Mouse (Mus musculus): Measurements from ENCODE around the gene Chd4.
"Not testable (repeated sequence)": the region's sequence is repeated elsewhere in the genome, so short reads cannot be mapped to it uniquely, and the experiment has no call there.

The Chd4 gene

DNA sequence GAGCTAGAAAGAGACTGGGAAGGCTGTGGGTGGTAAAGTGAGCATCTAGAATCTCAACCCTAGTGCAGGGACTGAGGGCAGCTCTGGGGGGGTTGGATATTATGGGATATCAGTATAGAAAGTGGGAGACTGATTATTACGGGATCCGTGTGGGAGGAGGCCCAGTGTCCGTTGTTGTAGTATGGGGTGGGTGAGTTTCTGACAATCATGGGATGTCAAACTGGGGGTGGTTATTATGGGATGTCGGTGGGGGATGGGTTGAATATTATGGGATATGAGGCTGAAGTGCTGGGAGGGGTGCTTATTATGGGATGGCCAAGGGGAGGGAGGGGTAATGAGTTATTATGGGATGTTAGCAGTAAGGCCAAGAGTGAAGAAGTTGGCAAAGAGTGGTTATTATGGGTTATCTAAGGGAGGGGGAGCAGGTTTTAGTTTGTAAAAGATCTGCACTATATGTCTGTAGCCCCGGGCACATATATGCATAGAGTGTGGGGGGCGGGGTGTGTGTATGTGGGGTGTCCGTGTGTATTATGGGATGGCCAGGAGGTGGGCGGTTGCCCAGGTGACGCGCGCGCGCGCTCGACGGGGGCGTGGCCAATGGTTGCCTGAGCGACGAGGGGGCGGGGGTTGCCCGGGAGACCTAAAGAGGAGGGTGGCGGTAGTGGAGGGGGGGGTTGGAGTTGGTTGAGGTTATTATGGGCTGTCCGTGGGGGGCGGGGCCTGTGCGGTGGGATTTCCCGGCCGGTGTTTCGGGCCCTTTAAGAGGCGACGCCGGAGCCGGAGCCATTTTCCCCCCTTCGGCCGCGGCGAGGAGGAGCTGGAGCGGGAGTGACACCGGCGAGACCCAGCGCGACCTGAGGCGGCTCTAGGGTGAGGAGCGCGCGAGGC is at the start of gene Chd4:
TSS of gene Chd4 (plus strand) at position 591 of the 888 bp plus-strand sequence.
- peak; percentile 73 for DNase-seq (ENCODE audit: extremely low read depth, low read depth)

DNA sequence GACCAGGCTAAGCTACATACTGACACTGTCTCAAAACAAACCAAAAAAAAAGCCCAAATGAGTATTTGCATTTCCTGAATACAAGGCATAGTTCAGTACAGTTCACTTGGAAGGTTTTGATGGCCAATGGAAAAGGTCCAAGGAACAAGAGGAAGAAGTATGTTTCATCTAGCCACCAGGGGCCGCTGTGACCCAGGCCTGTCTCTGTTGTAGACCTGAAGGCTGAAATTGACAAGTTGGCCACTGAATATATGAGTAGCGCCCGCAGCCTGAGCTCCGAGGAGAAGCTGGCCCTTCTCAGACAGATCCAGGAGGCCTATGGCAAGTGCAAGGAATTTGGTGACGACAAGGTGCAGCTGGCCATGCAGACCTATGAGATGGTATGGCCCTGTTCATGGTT is 49.1 kb upstream of the Chd4 start:
- DNase-seq (ENCODE audit: extremely low read depth, low read depth) = peak; percentile 58

DNA sequence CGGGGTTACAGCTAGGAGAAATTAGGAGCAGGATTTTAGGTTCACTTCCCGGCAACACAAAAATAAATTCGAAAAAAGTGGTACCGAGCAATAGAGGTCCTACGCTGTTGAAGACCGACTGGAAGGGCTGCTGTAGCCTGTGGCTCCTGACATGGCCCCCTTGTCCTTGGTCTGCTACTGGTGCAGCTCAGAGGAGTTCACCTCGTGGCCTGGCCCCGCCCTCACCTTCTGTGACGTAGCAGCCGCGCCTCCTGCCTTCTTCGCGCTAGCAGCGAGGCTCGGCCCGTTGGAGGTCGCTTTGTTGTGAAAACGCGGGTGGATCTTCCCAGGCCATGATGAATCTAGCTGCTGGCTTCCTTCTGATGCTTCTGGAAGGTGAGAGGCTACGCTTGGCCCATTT is 46.1 kb upstream of the Chd4 start, which contains the start of gene Acrbp:
TSS of gene Acrbp (plus strand) at position 12 of the 400 bp plus-strand sequence.
- DNase-seq (ENCODE audit: extremely low read depth, low read depth) = no peak

DNA sequence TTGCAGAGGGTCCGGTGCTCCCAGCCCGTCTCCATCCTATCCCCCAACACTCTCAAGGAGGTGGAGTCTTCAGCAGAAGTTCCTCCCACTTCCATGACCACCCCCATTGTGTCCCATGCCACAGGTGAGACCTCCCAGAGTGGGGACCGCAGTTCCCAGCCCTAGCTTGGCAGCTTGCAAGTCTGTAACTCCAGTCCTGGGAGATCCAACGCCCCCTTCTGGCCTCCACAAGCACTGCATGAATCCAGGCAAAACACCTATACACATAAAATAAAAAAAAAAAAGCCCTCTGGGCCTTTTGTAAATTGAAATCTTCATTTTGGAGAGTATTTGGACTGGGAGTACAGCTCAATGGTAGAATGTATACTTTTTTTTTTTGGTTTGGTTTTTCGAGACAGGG is 44.5 kb upstream of the Chd4 start:
- no peak for DNase-seq (ENCODE audit: extremely low read depth, low read depth)

DNA sequence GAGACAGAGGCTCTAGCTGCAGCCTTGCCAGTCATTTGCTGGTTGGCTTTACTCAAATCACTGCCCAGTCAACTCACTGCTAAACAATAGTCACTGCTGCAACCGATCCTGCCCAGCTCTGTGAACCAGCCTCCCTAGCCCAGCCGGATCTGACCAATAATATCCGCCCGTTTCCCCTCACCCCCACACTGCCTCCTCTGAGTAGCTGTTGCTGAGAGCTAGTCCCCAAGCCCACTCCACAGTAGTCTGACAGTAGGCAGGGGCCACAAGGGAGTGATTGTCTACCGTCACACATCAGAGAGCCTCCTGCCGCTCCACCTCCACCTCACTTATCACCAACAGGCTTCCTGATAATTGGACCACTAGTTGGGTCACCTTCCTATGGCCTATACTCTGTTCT is 34.3 kb upstream of the Chd4 start:
- DNase-seq (ENCODE audit: extremely low read depth, low read depth) = no peak

DNA sequence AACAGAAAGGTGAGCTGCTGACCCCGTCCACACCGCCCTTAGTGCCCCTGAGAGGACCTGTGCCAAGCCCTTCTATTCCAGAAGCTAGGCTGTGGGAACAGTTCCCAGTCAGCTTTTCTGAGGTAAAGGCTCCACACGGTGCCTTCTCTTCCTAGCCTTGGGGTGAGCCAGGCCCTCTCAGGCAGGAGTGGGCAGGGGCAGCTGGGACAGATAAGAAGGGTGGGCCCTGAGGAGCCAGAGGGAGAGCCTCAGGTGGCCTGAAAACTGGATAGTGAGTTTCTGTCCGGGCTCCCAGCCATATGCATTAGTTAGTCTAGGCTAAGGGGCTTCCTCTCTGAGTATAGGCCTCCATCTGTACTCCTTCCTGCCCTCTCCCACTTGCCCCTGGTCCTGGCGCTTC is 33.3 kb upstream of the Chd4 start:
- no peak for DNase-seq (ENCODE audit: extremely low read depth, low read depth)

- no peak for DNase-seq (ENCODE audit: extremely low read depth, low read depth)
These were observed 31.9 kb upstream of the Chd4 start for GRCm38 (mm10) chr6:125063906-125064305.

- not testable (repeated sequence) for DNase-seq (ENCODE audit: extremely low read depth, low read depth)
These were observed 30.6 kb upstream of the Chd4 start for GRCm38 (mm10) chr6:125065223-125065622.

GRCm38 (mm10) chr6:125067571-125067995 is 28.2 kb upstream of the Chd4 start, which contains the start of gene Lpar5:
Gene Lpar5 (plus strand): TSS chr6:125067920.
- no peak for DNase-seq (ENCODE audit: extremely low read depth, low read depth)

DNA sequence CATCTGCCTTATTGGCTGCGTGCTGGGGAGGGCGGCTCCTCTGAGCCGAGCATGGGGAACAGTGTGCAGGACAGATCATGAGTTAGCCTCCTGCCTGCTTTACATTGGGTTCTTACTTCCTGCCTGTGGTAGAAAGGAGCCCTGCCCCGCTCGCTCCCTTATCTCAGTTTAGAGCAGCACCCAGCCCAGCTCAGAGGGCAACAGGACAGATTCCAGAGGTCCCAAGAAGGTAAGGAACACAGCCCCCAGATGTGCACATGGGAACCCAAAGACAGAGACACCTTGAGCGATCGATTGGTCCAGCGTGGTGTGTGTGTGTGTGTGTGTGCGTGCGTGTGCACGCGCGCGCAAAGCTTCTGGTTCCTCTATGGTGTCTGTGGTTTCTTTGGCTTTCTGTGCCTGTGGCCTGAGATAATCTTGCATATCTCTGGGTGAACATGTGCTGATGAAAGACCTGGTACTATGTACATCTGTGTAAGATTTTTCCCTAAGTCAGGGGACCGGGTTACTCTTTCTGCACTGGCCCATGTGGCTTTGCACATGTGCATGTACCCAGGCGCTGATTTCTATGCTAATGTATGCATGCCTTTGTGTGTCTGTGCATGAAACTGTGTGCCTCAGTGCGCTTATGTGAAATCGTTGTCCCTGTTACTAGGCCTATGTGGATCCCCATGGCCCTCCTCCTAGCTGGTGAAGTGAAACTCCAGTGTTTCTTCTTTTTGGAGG is 24.4 kb upstream of the Chd4 start:
- DNase-seq (ENCODE audit: extremely low read depth, low read depth) = peak; percentile 93

- DNase-seq (ENCODE audit: extremely low read depth, low read depth) = no peak
These were observed 23.9 kb upstream of the Chd4 start for GRCm38 (mm10) chr6:125071896-125072279.

- DNase-seq (ENCODE audit: extremely low read depth, low read depth) = no peak
These were observed 22.0 kb upstream of the Chd4 start for GRCm38 (mm10) chr6:125073825-125074224.

- no peak for DNase-seq (ENCODE audit: extremely low read depth, low read depth)
These were observed 14.4 kb upstream of the Chd4 start for GRCm38 (mm10) chr6:125081394-125081793.

DNA sequence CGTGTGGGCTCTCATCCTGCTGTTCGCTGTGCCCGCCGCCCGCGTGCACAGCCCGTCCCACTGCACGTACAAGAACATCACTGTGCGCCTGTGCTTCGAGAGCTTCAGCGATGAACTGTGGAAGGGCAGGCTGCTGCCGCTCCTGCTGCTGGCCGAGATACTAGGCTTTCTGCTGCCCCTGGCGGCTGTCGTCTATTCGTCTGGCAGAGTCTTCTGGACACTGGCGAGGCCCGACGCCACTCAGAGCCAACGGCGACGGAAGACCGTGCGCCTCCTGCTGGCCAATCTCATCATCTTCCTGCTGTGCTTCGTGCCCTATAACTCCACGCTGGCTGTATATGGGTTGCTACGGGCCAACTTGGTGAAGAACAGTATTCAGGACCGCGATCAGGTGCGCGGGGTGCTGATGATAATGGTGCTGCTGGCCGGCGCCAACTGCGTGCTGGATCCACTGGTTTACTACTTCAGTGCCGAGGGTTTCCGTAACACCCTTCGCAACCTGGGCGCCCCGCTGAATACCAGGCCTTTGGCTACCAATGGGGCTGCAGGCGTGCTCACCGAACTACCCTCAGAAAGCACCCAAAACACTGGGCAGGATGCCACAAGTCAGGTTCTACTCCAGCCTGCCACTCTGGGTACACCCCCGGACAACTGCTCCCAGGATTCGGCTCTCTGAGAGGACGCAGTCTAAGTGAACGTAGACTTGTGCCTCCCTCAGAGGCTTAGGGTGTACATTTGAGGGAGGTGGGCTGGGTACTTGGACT is 13.8 kb upstream of the Chd4 start:
- DNase-seq (ENCODE audit: extremely low read depth, low read depth) = no peak

DNA sequence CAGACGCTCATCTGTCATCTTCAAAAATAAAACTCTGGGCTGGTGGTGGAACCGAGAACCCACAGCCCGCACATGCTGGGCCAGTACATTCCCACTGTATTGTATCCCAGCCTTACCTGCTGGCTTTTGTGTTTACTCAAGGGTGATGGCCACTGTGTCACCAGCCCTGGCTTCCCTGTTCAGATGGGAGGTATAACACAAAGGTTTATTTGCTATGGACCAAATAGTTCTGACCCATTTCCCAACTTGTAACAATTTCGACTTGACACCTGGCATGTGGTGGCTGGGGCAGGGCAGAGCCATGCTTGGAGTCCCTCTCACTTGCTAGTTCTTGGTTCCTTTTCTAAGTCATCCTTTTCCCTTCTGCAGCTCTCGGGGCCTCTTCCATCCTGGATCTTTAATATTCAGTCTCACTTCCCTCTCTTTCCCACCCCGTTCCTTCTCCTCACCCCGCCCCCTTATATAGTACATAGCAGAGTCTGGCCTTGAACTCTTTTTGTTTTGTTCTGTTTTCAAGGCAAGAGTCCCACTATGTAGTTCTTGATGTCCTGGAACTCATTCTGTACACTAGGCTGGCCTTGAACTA is 12.9 kb upstream of the Chd4 start:
- DNase-seq (ENCODE audit: extremely low read depth, low read depth) = no peak

GRCm38 (mm10) chr6:125084424-125084823 is 11.4 kb upstream of the Chd4 start:
- DNase-seq (ENCODE audit: extremely low read depth, low read depth) = peak; percentile 65

- no peak for DNase-seq (ENCODE audit: extremely low read depth, low read depth)
These were observed 7.8 kb upstream of the Chd4 start for GRCm38 (mm10) chr6:125087937-125088336.

- no peak for DNase-seq (ENCODE audit: extremely low read depth, low read depth)
These were observed 7.0 kb upstream of the Chd4 start for GRCm38 (mm10) chr6:125088561-125089321.

- peak; percentile 79 for DNase-seq (ENCODE audit: extremely low read depth, low read depth)
These were observed 6.1 kb upstream of the Chd4 start for GRCm38 (mm10) chr6:125089521-125090321.

All from MEL-GATA-1-ER (cell line).